Mouse (Mus musculus): ENCODE results near the gene Lrp2.

- TF ChIP-seq POLR2A (IDR thresholded peaks at IDR 0.05; ENCODE audit: control insufficient read depth, extremely low read depth, insufficient read depth, low read length, poor library complexity) (no peak), CTCF (IDR thresholded peaks at IDR 0.05; ENCODE audit: borderline replicate concordance, control insufficient read depth, extremely low read depth, insufficient read depth, low read length, poor library complexity) (no peak)
Measured at GRCm38 (mm10) chr2:69586821-69587728, 1.2 kb upstream of the Lrp2 start.
